Mouse (Mus musculus) spleen, adult 18-20 months (tissue): ENCODE measurements at regions not wholly inside any gene's neighbourhood (a gene's known extent, or its start where the extent isn't known, plus 50 kb on each side); places are given as distances from the start of the nearest gene placed in this dataset.
"Not testable (repeated sequence)": the region's sequence is repeated elsewhere in the genome, so short reads cannot be mapped to it uniquely, and the experiment has no call there.

Source experiments
- DNase-seq, 2 experiments: peaks; one replicate each; pipeline ENCODE4 v3.0.0; 2022; ENCODE audit warnings: mixed read lengths in 2 of 2

DNA sequence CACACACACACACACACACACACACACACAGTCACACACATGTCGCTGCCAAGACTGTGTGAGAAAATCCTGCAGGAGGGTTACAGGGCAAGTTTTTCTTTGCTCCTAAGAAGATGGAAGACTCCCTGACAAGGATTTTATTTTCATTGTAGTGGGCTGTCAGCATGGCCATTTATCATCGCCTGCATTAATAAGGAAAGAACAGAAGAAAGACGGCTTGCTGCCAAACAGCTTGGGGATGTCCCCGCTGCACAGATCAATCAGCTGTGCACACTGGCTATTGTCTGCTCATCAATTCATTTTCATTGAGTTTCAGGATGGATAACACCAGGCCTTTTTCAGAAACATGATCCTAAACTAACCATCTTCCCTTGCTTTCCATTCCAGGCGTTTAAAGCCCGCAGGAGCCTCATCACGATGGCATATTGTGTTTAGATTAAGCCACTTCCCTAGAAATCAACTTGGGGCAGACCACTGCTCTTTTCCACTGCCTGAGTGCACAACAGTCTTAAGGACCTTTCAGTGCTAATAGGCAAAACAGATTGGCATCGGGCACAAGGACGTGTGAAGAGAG, 213.1 kb upstream of the Crbn start:
- DNase-seq: no peak

GRCm38 (mm10) chr6:107019126-107019525, 219.2 kb upstream of the Crbn start:
- DNase-seq: no peak

DNA sequence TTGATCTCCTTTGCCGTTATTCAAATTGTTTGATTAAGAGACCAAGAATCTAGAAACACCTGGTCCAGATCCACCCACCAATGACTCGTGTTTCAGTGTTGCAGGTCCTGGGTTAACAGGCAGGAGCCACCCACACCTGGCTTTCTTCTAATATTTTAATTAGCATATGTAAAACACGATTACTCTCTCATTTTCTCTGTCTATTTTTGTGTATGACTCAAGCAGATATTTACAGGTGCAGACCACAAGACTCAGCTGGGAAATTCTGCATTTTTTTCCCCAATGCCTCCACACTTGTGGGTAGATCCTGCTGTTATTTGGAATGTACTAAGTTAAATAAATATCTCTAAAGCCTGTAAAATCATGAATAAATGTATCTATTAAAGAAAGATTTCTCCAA, 245.3 kb upstream of the Crbn start:
- no peak for DNase-seq

DNA sequence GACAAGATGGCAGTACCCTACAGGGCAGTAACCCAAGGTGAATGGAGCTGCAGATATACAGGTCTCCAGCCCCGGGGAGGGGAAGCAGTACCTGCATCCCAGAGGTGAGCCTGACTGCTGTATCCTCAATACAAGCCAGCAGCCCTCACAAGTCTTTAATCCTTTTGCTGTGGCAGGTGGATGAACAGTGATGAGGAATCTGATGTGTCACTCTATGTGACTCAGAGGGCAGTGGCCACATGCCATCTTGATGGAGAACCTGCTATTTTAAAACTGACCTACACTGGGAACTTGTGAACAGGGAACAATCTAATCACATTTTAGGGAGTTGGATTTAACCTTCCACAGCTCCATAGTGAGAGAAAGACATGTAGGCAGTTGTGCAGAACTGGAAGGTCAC, 251.7 kb upstream of the Crbn start:
- no peak for DNase-seq

DNA sequence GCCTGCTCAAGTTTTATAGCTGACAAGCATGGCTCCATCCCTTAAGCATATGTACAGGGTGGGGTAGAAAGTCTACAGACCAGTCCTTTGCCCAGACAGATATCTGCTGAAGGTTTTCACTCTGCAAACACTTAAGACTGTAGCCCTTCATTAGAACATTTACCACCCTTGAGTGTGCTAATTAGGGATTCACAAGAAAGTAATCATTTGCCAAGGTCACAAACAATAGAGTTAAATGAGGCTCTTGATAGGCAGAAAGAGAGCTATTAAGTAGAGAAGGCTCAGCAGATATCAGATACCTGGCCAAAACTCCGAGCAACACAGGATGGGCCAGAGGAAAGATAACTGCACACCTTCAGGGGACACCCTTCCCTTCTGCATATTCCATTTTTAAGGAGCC, 252.3 kb upstream of the Crbn start:
- DNase-seq: no peak

GRCm38 (mm10) chr6:107059001-107059765, 259.3 kb upstream of the Crbn start:
- DNase-seq: no peak

DNA sequence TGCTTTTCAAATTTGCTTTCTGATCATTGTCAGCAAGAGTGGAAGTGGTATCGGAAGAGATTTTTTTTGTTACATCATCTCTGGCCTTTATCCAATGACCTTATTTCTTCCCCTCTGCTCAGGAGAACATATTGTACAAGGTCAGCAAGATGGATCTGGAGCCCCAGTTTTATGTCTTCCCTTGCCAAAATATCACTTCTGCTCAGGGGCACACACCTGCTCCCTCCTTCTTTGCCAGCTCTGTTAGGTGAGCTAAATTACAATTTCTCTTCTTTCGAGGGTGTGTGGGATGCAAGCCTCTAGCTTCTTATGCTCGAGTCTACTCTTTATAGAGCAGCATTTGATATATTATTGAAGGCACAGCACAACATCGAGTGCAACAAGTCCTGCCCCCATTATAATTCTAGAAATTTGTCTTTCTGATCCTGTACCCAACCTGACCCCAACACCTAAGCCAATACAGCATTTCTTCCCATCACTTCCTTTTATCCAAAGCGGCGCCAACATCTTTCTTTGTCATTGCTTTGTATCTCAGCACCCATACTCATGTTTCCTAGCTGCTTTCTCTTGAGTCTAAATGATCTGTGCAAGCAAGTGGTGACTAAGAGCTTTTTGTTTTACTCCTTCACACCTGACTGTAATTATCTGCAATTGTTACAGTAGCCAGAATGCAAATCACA, 263.1 kb upstream of the Crbn start:
- DNase-seq: no peak

- DNase-seq: no peak
These were observed 270.6 kb upstream of the Crbn start for GRCm38 (mm10) chr6:107070441-107070840.

DNA sequence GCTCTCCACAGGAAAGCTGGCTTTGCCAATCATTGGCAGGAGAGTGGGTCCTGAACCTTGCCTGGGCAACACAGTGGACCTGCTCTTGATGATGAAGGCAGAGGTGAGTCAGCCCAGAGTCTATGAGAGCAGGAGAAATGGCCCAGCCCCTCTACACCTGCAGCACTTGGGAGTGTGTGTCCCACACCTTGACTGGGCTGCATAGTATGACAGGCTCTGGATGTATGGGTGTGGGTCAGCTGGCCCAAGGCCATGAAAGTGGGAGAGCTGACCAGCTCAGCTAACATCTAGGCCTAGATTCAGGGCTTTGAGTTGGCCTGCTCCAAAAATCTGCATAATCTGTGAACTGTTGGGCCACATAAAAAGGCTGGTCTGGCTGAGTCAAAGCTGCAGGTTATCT, 292.7 kb upstream of the Crbn start:
- DNase-seq: no peak

DNA sequence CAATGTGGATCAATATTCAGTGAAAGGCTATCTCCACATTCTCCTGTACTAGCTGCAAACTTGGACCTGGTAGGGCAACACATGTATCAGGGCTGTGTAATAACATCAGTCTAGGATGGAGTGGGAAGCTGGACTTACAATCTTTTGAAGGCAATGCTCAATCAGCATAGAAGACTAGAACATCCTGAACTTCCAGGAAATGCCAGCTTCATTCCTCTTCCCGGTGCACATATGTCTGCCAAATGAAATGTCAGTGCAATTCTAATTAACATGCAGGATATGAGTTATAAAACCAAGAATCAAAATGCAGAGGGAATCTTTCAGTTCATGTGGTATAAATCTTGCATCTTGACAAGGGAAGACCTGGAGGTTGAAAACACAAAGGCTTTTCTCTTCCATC, 328.8 kb upstream of the Crbn start:
- DNase-seq: no peak

GRCm38 (mm10) chr6:107167736-107168491, 361.7 kb upstream of the Lrrn1 start:
- no peak for DNase-seq

- no peak for DNase-seq
These were observed 311.3 kb upstream of the Lrrn1 start for GRCm38 (mm10) chr6:107218309-107218708.

DNA sequence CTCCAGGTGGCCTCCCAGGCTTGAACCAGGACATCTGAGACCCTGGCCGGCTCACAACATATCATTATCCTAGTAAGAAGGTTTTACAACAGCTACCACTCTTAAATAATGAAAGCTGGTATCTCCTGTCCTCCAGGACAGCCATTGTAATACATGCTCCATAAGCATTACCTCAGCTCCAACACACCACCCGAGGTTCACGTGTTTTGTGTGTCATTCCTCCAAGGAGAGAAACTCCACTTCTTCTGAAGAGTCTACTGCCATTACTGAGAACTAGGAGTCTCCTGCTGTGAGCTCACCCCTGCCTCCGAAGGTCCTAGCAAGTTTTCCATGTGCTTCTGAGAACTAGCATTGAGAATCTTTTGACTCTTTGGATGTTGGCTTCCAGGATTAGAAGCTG, 310.8 kb upstream of the Lrrn1 start:
- no peak for DNase-seq

DNA sequence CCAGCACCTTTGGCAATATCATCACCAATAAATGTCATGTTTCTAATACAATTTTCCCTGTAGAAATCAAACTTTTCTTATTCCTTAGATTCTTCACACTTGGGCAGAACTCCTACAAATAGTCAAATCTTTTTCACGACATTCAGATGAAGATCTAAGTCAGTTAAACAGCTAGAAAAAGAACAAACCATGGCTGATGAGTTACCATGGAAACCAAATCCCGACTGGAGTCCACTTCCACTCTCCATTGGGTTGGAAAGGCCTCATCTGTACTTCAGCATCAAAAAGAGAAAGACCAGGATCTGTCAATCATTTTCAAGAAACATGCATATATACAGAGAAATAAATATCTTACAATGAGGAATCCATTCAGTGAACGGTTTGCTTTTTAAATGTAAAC, 307.0 kb upstream of the Lrrn1 start:
- no peak for DNase-seq

DNA sequence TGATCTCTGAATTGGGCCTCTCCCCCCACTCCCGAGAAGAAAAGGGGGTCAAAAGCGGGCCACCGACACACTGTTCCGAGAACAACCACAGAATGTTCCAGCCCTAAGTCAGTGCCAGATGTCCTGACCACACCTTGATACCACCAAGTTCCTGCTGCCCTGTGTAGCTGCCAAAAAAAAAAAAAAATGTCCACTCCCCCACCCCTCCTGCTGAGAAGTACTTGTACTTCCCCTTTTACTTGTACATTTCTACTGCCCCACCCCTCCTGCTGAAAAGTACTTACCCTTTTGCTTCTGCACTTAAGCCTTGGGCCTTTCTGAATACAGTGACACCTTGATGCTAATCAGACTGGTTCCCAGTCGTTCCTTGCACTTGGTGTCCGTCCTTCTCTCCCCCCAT, 299.7 kb upstream of the Lrrn1 start:
- DNase-seq: not testable (repeated sequence)

- no peak for DNase-seq
These were observed 291.9 kb upstream of the Lrrn1 start for GRCm38 (mm10) chr6:107237692-107238091.

DNA sequence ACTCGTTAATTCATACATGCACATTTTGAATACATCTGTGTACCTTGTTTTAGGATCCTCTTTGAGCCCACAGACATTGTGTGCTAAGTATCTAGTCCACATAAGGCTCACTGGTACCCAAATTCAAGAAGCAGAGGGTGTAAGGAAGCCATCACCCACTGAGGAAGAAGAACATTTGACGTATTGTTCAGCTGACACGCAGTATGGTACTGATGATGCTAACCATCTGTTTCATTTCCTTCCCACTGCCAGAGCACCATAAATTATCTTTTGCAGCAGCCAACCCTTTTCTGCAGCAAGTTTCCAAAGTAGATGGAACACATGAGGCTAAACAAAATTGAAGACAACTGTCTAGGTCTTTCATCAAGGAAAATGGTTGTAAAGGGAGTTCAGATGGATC, 285.6 kb upstream of the Lrrn1 start:
- DNase-seq: no peak

GRCm38 (mm10) chr6:107280348-107280747, 249.2 kb upstream of the Lrrn1 start:
- DNase-seq: peak in 1 of 2 experiments; percentile 2

DNA sequence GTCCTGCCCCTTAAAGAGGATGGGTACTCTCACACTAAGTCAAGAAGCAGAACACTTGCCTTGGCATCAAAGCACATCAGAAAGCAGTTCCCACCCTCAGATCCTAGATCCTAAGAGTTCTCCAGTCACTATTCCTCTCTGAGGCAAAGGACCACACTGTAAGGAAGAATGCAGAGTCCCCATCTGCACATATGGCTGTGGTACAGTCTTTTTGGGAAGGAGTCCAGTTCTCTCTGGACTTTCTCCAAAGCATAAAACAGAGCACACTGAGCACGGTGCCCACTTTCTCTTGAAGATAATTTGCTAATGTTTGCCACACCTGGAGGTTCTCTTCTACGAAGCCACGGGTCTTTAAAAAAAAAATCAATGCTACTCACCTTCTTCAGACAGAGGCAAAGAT, 238.7 kb upstream of the Lrrn1 start:
- DNase-seq: no peak

GRCm38 (mm10) chr6:107303676-107304369, 225.7 kb upstream of the Lrrn1 start:
- no peak for DNase-seq

DNA sequence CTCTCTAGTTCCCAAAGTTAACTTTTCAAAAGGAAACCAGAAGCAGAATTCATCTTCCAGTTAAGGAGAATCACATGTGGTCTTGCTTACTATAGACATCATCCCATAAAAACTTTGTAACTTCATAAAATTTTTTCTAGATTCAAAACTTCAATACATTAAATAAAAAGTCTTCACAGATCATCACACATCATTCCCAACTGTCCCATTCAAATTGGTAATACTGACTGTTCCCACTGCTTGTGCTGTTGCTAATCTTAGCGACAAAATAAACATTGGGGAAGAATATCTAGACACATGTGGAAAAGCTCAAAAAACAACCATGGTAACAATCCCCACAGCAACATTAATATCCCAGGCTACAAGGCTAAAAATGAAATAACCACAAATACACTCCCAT, 210.0 kb upstream of the Lrrn1 start:
- no peak for DNase-seq

- no peak for DNase-seq
These were observed 179.1 kb upstream of the Lrrn1 start for GRCm38 (mm10) chr6:107350503-107350902.

GRCm38 (mm10) chr6:107375274-107375673, 154.3 kb upstream of the Lrrn1 start:
- no peak for DNase-seq
